Mouse (Mus musculus) testis, adult 2 months (tissue): ENCODE measurements around the gene Bid. TPM values are rescaled to one million over a fixed set of nuclear protein-coding genes. Genes with fewer than 3 reads are reported as not detected.
"Not testable (repeated sequence)": the region's sequence is repeated elsewhere in the genome, so short reads cannot be mapped to it uniquely, and the experiment has no call there.

Source experiments
- H3K27ac ChIP-seq: fragments of 200-500 bp; 2 replicates; pipeline ENCODE4 v1.5.1; 2012; ENCODE audit warnings: low read depth, low read length; ENCODE audit not compliant: control insufficient read depth, insufficient read depth
- H3K27me3 ChIP-seq: fragments of 200-500 bp; 2 replicates; pipeline ENCODE4 v1.6.1; 2012; ENCODE audit warnings: mild to moderate bottlenecking, low read length, moderate library complexity; ENCODE audit not compliant: control insufficient read depth, insufficient read depth
- H3K36me3 ChIP-seq: fragments of 200-500 bp; 2 replicates; pipeline ENCODE4 v1.6.1; 2012; ENCODE audit warnings: mild to moderate bottlenecking, low read length; ENCODE audit not compliant: control insufficient read depth, insufficient read depth
- H3K4me1 ChIP-seq: fragments of 200-500 bp; 2 replicates; pipeline ENCODE4 v1.6.1; 2012; ENCODE audit warnings: low read length; ENCODE audit not compliant: control insufficient read depth, insufficient read depth
- H3K4me3 ChIP-seq: fragments of 200-500 bp; 2 replicates; pipeline ENCODE4 v1.5.1; 2012; ENCODE audit warnings: low read depth, mild to moderate bottlenecking, low read length, moderate library complexity, mixed read lengths; ENCODE audit not compliant: control insufficient read depth
- CTCF ChIP-seq: fragments of 200-500 bp; IDR thresholded peaks from 2 replicates; pipeline ENCODE4 v1.5.1; 2012; ENCODE audit warnings: low read depth, mild to moderate bottlenecking, inconsistent platforms, low read length, moderate library complexity; ENCODE audit not compliant: control insufficient read depth, insufficient read depth, insufficient replicate concordance
- POLR2A ChIP-seq: fragments of 200-500 bp; IDR thresholded peaks from 2 replicates; pipeline ENCODE4 v1.6.1; 2012; ENCODE audit warnings: low read depth, mild to moderate bottlenecking, inconsistent platforms, low read length, moderate library complexity; ENCODE audit not compliant: control insufficient read depth
- polyA plus RNA-seq: library from polyadenylated mRNA; depleted of rRNA; stranded (reverse); fragments of >200 nt; gene quantifications from 2 replicates; pipeline ENCODE4 v1.2.3, GENCODE M21; 2012

Gene Bid
- polyA plus RNA-seq, 1 experiment = 2.6 TPM

GRCm38 (mm10) chr6:120917975-120918374 is 1.3 kb upstream of the Bid start:
- TF ChIP-seq POLR2A (no peak), CTCF (no peak)
- no peaks in the 10 kb centered on the region for H3K27me3 ChIP-seq
- no peaks in the 10 kb centered on the region for H3K36me3 ChIP-seq

GRCm38 (mm10) chr6:120916972-120917881 is 574 bp upstream of the Bid start:
- H3K4me1 ChIP-seq = peaks cover 16% of the 10 kb centered on the region
- not testable (repeated sequence) for H3K27me3 ChIP-seq, H3K36me3 ChIP-seq, H3K27ac ChIP-seq
- H3K4me3 ChIP-seq = peak overlapping the region; percentile 97

More at GRCm38 (mm10) chr6:120917975-120918374, 1.3 kb upstream of the Bid start:
- no peak overlapping the region for H3K27ac ChIP-seq
- H3K4me3 ChIP-seq = no peak overlapping the region
- H3K4me1 ChIP-seq = peaks cover 16% of the 10 kb centered on the region

GRCm38 (mm10) chr6:120915649-120915975 is 1.0 kb downstream of the Bid start:
- H3K4me1 ChIP-seq = peaks cover 16% of the 10 kb centered on the region
- no peak overlapping the region for H3K4me3 ChIP-seq
- H3K36me3 ChIP-seq = no peaks in the 10 kb centered on the region
- no peak overlapping the region for H3K27ac ChIP-seq
- TF ChIP-seq POLR2A = no peak
- TF ChIP-seq CTCF = no peak
- no peaks in the 10 kb centered on the region for H3K27me3 ChIP-seq

- no peaks in the 10 kb centered on the region for H3K36me3 ChIP-seq
- no peak overlapping the region for H3K27ac ChIP-seq
- H3K27me3 ChIP-seq = no peaks in the 10 kb centered on the region
- TF ChIP-seq CTCF (no peak; the same call in 1 of the 2 replicates), POLR2A (no peak)
- peaks cover 16% of the 10 kb centered on the region for H3K4me1 ChIP-seq
- no peak overlapping the region for H3K4me3 ChIP-seq
Measured at GRCm38 (mm10) chr6:120914911-120915648, 1.6 kb downstream of the Bid start.

- Histone ChIP-seq H3K27me3 (no peaks in the 10 kb centered on the region), H3K36me3 (no peaks in the 10 kb centered on the region), H3K27ac (no peak overlapping the region), H3K4me3 (no peak overlapping the region), H3K4me1 (peaks cover 16% of the 10 kb centered on the region)
- TF ChIP-seq CTCF (no peak), POLR2A (no peak)
Measured at GRCm38 (mm10) chr6:120914533-120914910, 2.1 kb downstream of the Bid start.

- no peak for TF ChIP-seq POLR2A
- TF ChIP-seq CTCF = no peak
- no peaks in the 10 kb centered on the region for H3K27me3 ChIP-seq
- no peak overlapping the region for H3K27ac ChIP-seq
- H3K36me3 ChIP-seq = no peaks in the 10 kb centered on the region
- no peak overlapping the region for H3K4me3 ChIP-seq
- peaks cover 16% of the 10 kb centered on the region for H3K4me1 ChIP-seq
Measured at GRCm38 (mm10) chr6:120913783-120914182, 2.9 kb downstream of the Bid start.

GRCm38 (mm10) chr6:120912931-120913330 is 3.7 kb downstream of the Bid start:
- H3K36me3 ChIP-seq = no peaks in the 10 kb centered on the region
- H3K27me3 ChIP-seq = no peaks in the 10 kb centered on the region
- H3K27ac ChIP-seq = no peak overlapping the region
- no peak overlapping the region for H3K4me3 ChIP-seq
- TF ChIP-seq CTCF = no peak
- TF ChIP-seq POLR2A = no peak
- peaks cover 16% of the 10 kb centered on the region for H3K4me1 ChIP-seq
